Mouse (Mus musculus): ENCODE data around the gene Tnnt2. TPM values are rescaled to one million over a fixed set of nuclear protein-coding genes. Genes with fewer than 3 reads are reported as not detected.

The Tnnt2 gene
- polyA plus RNA-seq, 1 experiment, result 0.56 TPM

GRCm38 (mm10) chr1:135847611-135848351 is 11.6 kb downstream of the Tnnt2 start:
- WGBS, result 17% methylated on average over 17 of the region's 17 CpGs
- H3K36me3 ChIP-seq (ENCODE audit: control insufficient read depth, insufficient read depth, low read length), result no peaks in the 10 kb centered on the region
- no peak for TF ChIP-seq POLR2A (IDR thresholded peaks at IDR 0.05; ENCODE audit: low read depth, low read length)
- TF ChIP-seq CTCF (IDR thresholded peaks at IDR 0.05; ENCODE audit: extremely low read depth, insufficient read length, insufficient replicate concordance, low read depth, low read length), result no peak
- peaks cover 15% of the 10 kb centered on the region for H3K4me1 ChIP-seq (ENCODE audit: control insufficient read depth, insufficient read depth, insufficient read length, low read length)
- no peak overlapping the region for H3K27ac ChIP-seq (ENCODE audit: insufficient read depth, low read depth, low read length)
- H3K4me3 ChIP-seq (ENCODE audit: low read depth, low read length), result no peak overlapping the region
- H3K27me3 ChIP-seq (ENCODE audit: control insufficient read depth, insufficient read depth, low read length), result no peaks in the 10 kb centered on the region

DNA sequence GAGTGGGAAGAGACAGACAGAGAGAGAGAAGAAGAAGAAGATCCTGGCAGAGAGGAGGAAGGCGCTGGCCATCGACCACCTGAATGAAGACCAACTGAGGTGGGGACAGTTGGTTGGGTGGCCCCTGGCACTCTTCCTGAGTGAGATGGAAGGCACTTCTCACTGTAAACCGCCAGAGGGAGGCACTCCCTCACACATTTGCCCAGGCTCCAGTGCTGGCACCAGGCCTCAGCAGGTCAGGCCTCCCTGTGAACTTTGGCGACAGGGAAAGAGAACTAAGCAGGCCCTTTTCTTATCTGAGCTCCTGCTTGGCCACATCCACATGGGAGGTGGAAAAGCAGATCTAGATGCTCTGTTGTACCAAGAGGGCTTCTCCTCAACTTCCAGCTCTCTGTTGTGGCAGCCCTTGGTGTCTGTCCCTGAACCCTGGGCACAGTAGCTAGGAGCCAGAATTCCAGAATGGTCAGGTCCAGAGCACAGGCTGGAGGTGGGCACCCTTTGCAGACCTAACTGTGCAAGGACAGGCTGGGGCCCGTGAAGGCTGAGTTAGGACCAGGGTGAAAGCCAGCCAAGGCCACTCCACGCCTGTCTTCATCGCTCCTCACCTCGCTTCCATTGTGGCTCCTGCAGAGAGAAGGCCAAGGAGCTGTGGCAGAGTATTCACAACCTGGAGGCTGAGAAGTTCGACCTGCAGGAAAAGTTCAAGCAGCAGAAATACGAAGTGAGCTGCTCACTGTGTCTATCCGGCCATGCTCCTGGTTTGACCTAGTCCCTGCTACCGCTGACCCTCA is 14.8 kb downstream of the Tnnt2 start:
- TF ChIP-seq POLR2A (IDR thresholded peaks at IDR 0.05; ENCODE audit: low read depth, low read length) (no peak), CTCF (IDR thresholded peaks at IDR 0.05; ENCODE audit: extremely low read depth, insufficient read length, insufficient replicate concordance, low read depth, low read length) (peak; percentile 59; the same call in 1 of the 2 replicates)
- H3K27me3 ChIP-seq (ENCODE audit: control insufficient read depth, insufficient read depth, low read length), result no peaks in the 10 kb centered on the region
- H3K27ac ChIP-seq (ENCODE audit: insufficient read depth, low read depth, low read length), result no peak overlapping the region
- 71% methylated on average over 12 of the region's 12 CpGs for WGBS
- H3K4me1 ChIP-seq (ENCODE audit: control insufficient read depth, insufficient read depth, insufficient read length, low read length), result peaks cover 17% of the 10 kb centered on the region
- no peaks in the 10 kb centered on the region for H3K36me3 ChIP-seq (ENCODE audit: control insufficient read depth, insufficient read depth, low read length)
- no peak overlapping the region for H3K4me3 ChIP-seq (ENCODE audit: low read depth, low read length)

GRCm38 (mm10) chr1:135852044-135852756 is 16.0 kb downstream of the Tnnt2 start:
- Histone ChIP-seq H3K27me3 (ENCODE audit: control insufficient read depth, insufficient read depth, low read length) (no peaks in the 10 kb centered on the region), H3K27ac (ENCODE audit: insufficient read depth, low read depth, low read length) (no peak overlapping the region), H3K36me3 (ENCODE audit: control insufficient read depth, insufficient read depth, low read length) (no peaks in the 10 kb centered on the region), H3K4me1 (ENCODE audit: control insufficient read depth, insufficient read depth, insufficient read length, low read length) (peaks cover 10% of the 10 kb centered on the region), H3K4me3 (ENCODE audit: low read depth, low read length) (no peak overlapping the region)
- WGBS, result 62% methylated on average over 13 of the region's 13 CpGs
- no peak for TF ChIP-seq CTCF (IDR thresholded peaks at IDR 0.05; ENCODE audit: extremely low read depth, insufficient read length, insufficient replicate concordance, low read depth, low read length)
- no peak for TF ChIP-seq POLR2A (IDR thresholded peaks at IDR 0.05; ENCODE audit: low read depth, low read length)

DNA sequence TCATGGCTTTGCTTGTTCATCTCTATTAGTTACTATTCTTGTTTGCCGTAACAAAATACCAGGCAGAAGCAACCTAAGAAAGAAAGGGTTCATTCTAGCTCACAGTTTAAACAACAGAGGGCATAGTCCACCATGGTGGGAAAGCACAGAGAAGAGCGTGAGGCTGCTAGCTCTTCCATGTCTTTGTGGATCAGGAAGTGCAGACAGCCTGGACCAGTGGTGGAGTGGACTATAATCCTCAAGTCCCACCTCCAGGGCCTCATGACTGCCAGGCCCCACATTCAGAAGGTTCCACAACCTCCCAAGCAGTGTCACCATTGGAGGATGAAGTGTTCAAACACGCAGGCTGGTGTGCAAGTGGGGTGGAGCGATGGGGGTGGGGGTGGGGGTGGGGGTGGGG is 17.0 kb downstream of the Tnnt2 start:
- H3K4me3 ChIP-seq (ENCODE audit: low read depth, low read length), result no peak overlapping the region
- peaks cover 2% of the 10 kb centered on the region; the same call in 1 of the 2 replicates for H3K4me1 ChIP-seq (ENCODE audit: control insufficient read depth, insufficient read depth, insufficient read length, low read length)
- 63% methylated on average over 4 of the region's 4 CpGs for WGBS
- H3K27ac ChIP-seq (ENCODE audit: insufficient read depth, low read depth, low read length), result no peak overlapping the region
- H3K27me3 ChIP-seq (ENCODE audit: control insufficient read depth, insufficient read depth, low read length), result no peaks in the 10 kb centered on the region
- no peaks in the 10 kb centered on the region for H3K36me3 ChIP-seq (ENCODE audit: control insufficient read depth, insufficient read depth, low read length)
- TF ChIP-seq CTCF (IDR thresholded peaks at IDR 0.05; ENCODE audit: extremely low read depth, insufficient read length, insufficient replicate concordance, low read depth, low read length), result no peak
- no peak for TF ChIP-seq POLR2A (IDR thresholded peaks at IDR 0.05; ENCODE audit: low read depth, low read length)

DNA sequence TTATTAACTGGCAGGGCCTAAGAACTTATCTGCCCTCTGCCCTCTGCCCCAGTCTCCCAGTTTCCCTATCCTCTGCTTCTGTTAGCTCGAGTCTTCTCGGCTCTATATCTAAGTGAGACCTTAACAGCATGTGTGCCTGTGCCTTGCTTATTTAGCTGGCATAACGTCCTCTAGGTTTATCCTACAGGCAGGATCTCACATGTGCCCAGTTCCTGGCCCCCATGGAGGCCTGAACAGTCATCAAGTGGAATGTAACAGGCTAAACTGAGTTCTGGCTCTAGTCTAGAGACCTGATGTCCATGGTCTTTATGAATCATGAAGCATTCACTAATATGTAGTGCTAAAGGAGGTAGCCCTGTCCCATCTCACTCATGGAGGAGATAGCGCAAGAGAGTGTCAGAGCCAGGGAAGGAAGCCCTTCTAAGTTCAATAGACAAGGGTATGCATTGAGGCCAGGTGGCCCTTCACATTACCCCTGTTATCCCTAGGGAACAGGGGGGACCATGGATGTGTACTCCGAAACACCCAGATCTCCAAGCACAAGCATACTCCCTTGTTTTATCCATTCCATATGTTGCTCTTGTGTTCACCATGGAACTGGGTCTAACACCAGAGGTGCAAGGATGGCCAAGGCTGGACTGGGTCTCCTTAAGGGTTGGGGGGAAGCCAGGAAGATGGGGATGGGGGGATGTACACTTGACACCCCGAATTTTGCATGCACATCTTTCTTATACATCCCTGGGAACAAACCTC is 18.6 kb downstream of the Tnnt2 start:
- Histone ChIP-seq H3K4me3 (ENCODE audit: low read depth, low read length) (no peak overlapping the region), H3K36me3 (ENCODE audit: control insufficient read depth, insufficient read depth, low read length) (no peaks in the 10 kb centered on the region), H3K4me1 (ENCODE audit: control insufficient read depth, insufficient read depth, insufficient read length, low read length) (peaks cover 2% of the 10 kb centered on the region; the same call in 1 of the 2 replicates), H3K27me3 (ENCODE audit: control insufficient read depth, insufficient read depth, low read length) (no peaks in the 10 kb centered on the region), H3K27ac (ENCODE audit: insufficient read depth, low read depth, low read length) (no peak overlapping the region)
- 87% methylated on average over 6 of the region's 6 CpGs for WGBS
- TF ChIP-seq CTCF (IDR thresholded peaks at IDR 0.05; ENCODE audit: extremely low read depth, insufficient read length, insufficient replicate concordance, low read depth, low read length) (no peak), POLR2A (IDR thresholded peaks at IDR 0.05; ENCODE audit: low read depth, low read length) (no peak)

DNA sequence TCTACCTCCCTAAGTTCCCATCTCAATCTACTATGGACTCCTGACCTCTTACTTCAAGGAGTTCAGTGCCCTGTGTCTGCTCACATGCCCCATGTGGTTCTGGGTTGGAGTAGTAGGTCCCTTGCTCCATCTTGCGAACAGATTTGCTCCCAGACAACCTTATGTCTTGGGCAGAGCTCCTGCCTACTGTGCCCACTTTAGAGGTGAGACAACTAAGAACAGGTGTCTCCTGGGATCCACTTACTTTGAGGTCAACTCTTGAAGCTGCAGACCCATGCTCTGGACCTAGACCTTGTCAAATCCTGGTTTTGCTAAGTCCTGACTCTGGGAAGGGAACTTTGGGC is 19.2 kb downstream of the Tnnt2 start:
- H3K27me3 ChIP-seq (ENCODE audit: control insufficient read depth, insufficient read depth, low read length), result no peaks in the 10 kb centered on the region
- no peaks in the 10 kb centered on the region for H3K36me3 ChIP-seq (ENCODE audit: control insufficient read depth, insufficient read depth, low read length)
- no peak overlapping the region for H3K27ac ChIP-seq (ENCODE audit: insufficient read depth, low read depth, low read length)
- H3K4me1 ChIP-seq (ENCODE audit: control insufficient read depth, insufficient read depth, insufficient read length, low read length), result peaks cover 2% of the 10 kb centered on the region; the same call in 1 of the 2 replicates
- TF ChIP-seq CTCF (IDR thresholded peaks at IDR 0.05; ENCODE audit: extremely low read depth, insufficient read length, insufficient replicate concordance, low read depth, low read length), result no peak
- no peak for TF ChIP-seq POLR2A (IDR thresholded peaks at IDR 0.05; ENCODE audit: low read depth, low read length)
- WGBS, result 97% methylated on average over 1 of the region's 1 CpGs
- H3K4me3 ChIP-seq (ENCODE audit: low read depth, low read length), result no peak overlapping the region
